Mouse (Mus musculus): Measurements from ENCODE around the gene Rxra. TPM values are rescaled to one million over a fixed set of nuclear protein-coding genes. Genes with fewer than 3 reads are reported as not detected.
A peak's percentile ranks its signal among the peaks of the same experiment; 100 is the strongest.

The Rxra gene
- polyA plus RNA-seq, 1 experiment from 2014 or later = 17.1 TPM

DNA sequence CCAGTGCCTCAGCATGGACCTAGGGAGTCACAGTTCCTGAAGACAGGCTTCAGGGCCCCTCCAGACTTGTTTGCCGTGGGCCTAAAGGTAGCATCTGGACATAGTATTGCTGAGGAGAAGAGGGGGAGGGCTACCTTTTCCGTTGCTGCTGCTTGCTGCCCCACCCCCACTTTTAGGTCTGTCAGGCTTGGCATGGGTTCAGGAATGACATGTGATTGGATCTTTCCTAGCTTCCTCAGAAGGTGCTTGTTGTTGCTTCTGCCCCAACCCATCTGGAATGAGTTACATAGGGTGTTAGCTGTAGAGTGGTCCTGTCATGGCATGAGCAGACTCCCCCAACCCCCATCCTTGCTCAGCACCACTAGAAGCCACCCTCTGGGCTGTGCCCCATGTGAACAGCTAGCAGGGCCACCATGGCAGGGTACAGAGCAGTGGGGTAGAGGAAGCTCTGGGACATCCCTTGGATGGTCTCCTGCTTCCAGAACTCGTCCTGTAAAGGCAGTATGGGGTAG is 34.7 kb downstream of the Rxra start:
- Histone ChIP-seq H3K9ac (0 out of 2 replicates have a peak overlapping the region, but pooled peaks have one; percentile 8), H3K4me1 (peaks cover 63% of the 10 kb centered on the region), H3K4me3 (no peak overlapping the region), H3K9me3 (no peaks in the 10 kb centered on the region), H3K27me3 (no peaks in the 10 kb centered on the region), H3K27ac (peak overlapping the region; percentile 61; the same call in 1 of the 2 replicates), H3K36me3 (peaks cover 7% of the 10 kb centered on the region), H3K4me2 (replicated peaks) (peak overlapping the region; percentile 40)
- ATAC-seq (ENCODE audit: low FRiP score, low read depth) = peak; percentile 58; the same call in 1 of the 2 replicates
- WGBS = 24% methylated on average over 3 of the region's 3 CpGs

DNA sequence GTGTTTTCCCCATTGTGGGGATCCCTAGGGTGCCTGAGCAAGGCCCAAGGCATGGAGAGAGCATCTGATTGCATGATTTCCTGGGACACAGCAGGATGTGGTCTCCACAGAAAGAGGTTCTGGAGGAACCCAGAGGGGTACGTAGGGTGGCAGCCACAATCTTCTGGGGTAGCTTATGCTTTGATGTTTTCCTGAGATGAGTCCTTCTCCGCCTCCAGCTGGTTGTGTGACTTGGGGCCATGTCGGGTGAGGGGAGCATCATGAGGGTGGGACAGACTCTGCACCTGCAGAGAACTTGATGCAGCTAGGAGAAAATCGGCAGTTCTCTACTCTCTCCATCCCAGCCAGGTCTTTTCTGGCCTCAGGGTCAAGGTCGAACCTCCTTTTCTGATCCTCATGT is 36.4 kb downstream of the Rxra start:
- no peak overlapping the region for H3K4me2 ChIP-seq (replicated peaks)
- no peaks in the 10 kb centered on the region for H3K9me3 ChIP-seq
- peaks cover 80% of the 10 kb centered on the region for H3K4me1 ChIP-seq
- H3K27ac ChIP-seq = no peak overlapping the region
- no peak overlapping the region for H3K9ac ChIP-seq
- WGBS = 84% methylated on average over 5 of the region's 5 CpGs
- H3K36me3 ChIP-seq = peaks cover 7% of the 10 kb centered on the region
- ATAC-seq (ENCODE audit: low FRiP score, low read depth) = no peak
- no peaks in the 10 kb centered on the region for H3K27me3 ChIP-seq
- H3K4me3 ChIP-seq = no peak overlapping the region

DNA sequence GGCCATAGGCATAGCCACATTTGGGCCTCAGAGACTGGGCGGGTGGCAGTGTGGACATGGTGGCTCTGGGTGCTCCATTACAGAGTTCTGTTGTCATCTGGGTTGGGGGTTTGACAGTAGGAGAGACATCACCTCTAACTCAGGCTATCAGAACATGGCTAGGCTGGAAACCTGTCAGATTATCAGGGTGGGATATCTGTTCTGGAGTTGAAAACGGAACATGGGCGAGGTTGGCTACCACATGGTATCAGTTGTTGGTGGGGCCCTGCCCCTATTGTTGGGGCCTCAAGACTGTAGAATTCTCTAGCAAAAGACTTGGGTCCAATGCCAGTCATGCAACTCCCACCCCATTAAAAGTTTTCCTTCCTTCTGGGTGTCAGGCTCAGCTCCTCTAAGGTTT is 37.1 kb downstream of the Rxra start:
- WGBS = 94% methylated on average over 3 of the region's 3 CpGs
- no peak overlapping the region for H3K9ac ChIP-seq
- no peaks in the 10 kb centered on the region for H3K27me3 ChIP-seq
- H3K4me2 ChIP-seq (replicated peaks) = no peak overlapping the region
- peaks cover 2% of the 10 kb centered on the region; the same call in 1 of the 2 replicates for H3K36me3 ChIP-seq
- H3K4me3 ChIP-seq = no peak overlapping the region
- H3K9me3 ChIP-seq = no peaks in the 10 kb centered on the region
- peaks cover 87% of the 10 kb centered on the region for H3K4me1 ChIP-seq
- H3K27ac ChIP-seq = no peak overlapping the region
- ATAC-seq (ENCODE audit: low FRiP score, low read depth) = no peak

DNA sequence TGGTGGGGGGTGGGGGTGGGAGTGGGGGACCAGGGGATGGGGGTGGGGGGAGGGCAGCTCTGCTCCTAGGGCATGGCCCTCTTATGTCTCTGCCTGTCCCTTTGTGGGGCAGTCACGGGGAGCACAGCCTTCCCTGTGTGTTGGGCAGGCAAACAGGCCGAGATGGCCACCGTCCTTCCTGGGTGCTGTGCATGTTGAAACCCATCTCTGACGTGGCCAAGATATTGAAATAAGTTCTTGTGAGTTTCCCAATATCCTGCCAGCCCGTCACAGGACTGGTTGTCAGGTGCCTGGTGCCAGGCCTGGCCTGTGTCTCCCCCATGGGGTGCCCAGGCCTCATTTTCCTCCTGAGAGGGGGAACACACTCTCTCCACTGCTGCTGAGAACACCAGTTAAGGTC is 37.9 kb downstream of the Rxra start:
- Histone ChIP-seq H3K36me3 (no peaks in the 10 kb centered on the region), H3K27ac (no peak overlapping the region), H3K9me3 (no peaks in the 10 kb centered on the region), H3K4me2 (replicated peaks) (no peak overlapping the region), H3K4me1 (peaks cover 93% of the 10 kb centered on the region), H3K4me3 (no peak overlapping the region), H3K9ac (no peak overlapping the region), H3K27me3 (no peaks in the 10 kb centered on the region)
- no peak for ATAC-seq (ENCODE audit: low FRiP score, low read depth)
- WGBS = 94% methylated on average over 5 of the region's 5 CpGs

DNA sequence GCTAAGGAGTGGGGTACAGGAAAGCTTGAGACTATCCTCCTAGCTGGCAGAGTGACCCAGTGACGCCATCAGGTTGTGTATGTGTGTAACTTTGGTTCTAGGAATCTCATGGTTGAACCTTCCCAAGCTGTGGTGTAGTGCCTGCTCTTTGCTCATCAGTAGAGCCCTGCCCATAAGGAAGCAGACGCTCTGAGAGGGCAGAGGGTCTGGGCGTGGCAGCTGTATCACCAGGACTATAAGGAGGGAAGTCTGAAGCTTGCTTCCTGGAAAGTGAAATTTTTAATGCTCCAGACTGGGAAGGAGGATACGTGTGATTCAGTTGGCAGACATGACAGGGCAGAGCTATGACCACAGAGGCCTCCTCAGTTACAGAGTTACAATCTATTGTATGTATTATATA is 39.0 kb downstream of the Rxra start:
- 0 out of 2 replicates have a peak overlapping the region, but pooled peaks have one; percentile 31 for H3K9ac ChIP-seq
- no peak overlapping the region for H3K4me3 ChIP-seq
- no peak overlapping the region for H3K27ac ChIP-seq
- no peak for ATAC-seq (ENCODE audit: low FRiP score, low read depth)
- no peaks in the 10 kb centered on the region for H3K36me3 ChIP-seq
- no peaks in the 10 kb centered on the region for H3K9me3 ChIP-seq
- 78% methylated on average over 4 of the region's 4 CpGs for WGBS
- no peak overlapping the region for H3K4me2 ChIP-seq (replicated peaks)
- H3K27me3 ChIP-seq = no peaks in the 10 kb centered on the region
- H3K4me1 ChIP-seq = peaks cover 94% of the 10 kb centered on the region

DNA sequence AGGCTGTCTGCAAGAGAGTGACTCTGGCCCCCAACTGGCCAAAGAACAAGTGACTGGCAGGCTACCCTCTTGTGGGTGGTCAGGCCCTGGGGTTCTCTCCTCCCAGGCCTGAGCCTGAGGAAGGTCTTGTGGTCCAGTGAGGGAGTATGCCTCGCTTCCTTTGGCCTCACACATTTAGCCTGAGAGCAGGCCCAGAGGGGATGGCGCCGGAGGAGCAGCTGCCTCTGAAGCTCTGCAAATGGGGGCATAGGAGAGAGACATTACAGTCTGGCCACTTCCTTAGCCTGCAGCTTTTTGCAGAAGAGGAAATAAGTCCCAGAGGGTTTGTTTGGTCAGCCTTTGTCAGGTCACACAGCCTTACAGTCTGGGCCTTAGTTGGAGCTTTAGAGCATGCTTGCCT is 40.1 kb downstream of the Rxra start:
- Histone ChIP-seq H3K27me3 (no peaks in the 10 kb centered on the region), H3K27ac (peak overlapping the region; percentile 52; the same call in 1 of the 2 replicates), H3K4me3 (no peak overlapping the region), H3K36me3 (no peaks in the 10 kb centered on the region), H3K4me2 (replicated peaks) (no peak overlapping the region), H3K9me3 (no peaks in the 10 kb centered on the region), H3K9ac (no peak overlapping the region), H3K4me1 (peaks cover 93% of the 10 kb centered on the region)
- no peak for ATAC-seq (ENCODE audit: low FRiP score, low read depth)
- 77% methylated on average over 3 of the region's 3 CpGs for WGBS

DNA sequence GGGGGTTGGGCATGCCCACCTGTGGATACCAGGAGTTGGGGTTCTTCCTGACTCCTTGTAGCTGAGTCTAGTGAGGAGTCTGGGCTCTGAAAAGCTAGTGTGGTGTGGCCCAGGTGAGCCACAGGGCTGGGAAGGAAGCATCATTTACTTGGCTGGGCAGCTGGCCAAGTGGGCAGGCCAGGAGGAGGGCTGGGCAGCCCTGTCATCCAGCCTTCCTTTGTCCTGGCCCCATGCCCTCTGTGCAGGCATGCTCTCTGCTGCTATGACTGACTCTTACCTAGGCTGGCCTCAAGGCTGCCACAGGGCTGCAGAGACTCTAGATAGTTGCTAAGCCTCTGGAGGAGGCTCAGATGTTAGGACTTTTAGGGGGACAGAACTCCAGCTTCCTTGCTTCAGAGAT is 42.0 kb downstream of the Rxra start:
- Histone ChIP-seq H3K9ac (no peak overlapping the region), H3K27me3 (no peaks in the 10 kb centered on the region), H3K4me3 (no peak overlapping the region), H3K27ac (peak overlapping the region; percentile 33), H3K4me1 (peaks cover 84% of the 10 kb centered on the region), H3K4me2 (replicated peaks) (no peak overlapping the region; the same call in 1 of the 2 replicates), H3K9me3 (no peaks in the 10 kb centered on the region), H3K36me3 (no peaks in the 10 kb centered on the region)
- no peak for ATAC-seq (ENCODE audit: low FRiP score, low read depth)

DNA sequence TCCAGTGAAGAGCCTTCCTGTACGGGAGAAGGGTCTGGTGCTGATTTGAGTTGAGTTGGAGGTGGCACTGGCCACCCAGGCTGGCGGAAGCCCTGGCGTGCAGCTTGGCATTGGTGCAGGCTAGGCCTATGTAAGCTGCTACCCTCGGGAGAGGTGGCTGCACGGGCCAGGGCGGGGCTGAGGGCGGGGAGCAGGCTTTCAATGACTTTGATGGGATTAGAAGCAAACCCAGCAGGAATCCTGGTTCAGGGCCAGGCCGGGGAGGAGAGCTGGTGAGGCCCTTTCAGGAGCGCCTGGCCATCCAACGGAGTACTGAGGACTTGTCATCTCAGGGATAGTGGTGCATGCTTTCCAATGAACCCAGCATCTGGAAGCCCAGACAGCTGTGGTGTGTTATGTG is 43.4 kb downstream of the Rxra start:
- H3K9me3 ChIP-seq = no peaks in the 10 kb centered on the region
- H3K4me3 ChIP-seq = no peak overlapping the region
- H3K4me1 ChIP-seq = peaks cover 90% of the 10 kb centered on the region
- 34% methylated on average over 10 of the region's 10 CpGs for WGBS
- ATAC-seq (ENCODE audit: low FRiP score, low read depth) = no peak
- H3K36me3 ChIP-seq = no peaks in the 10 kb centered on the region
- H3K27ac ChIP-seq = peak overlapping the region; percentile 33; the same call in 1 of the 2 replicates
- no peak overlapping the region for H3K4me2 ChIP-seq (replicated peaks)
- H3K9ac ChIP-seq = peak overlapping the region; percentile 35; the same call in 1 of the 2 replicates
- H3K27me3 ChIP-seq = no peaks in the 10 kb centered on the region

DNA sequence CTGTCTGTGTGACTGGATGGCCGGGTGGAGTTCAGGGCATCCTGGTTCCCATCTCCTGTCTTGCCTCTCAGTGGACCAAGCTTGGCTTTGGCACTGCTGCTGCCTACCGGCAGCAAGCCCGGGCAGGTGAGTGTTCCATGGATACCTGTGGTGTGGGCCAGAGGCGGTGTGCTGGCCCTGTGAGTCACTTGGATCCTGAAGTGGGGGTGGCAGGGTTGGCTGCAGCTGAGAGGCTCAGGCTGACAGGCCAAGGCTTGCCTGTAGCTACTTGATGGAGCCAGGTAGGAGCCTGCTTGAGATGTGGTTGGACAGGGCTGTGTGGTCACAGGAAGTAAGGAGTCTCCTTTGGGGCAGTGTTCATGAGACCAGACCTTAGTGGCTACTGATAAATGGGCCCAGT is 45.4 kb downstream of the Rxra start:
- H3K9ac ChIP-seq = no peak overlapping the region
- H3K36me3 ChIP-seq = no peaks in the 10 kb centered on the region
- peaks cover 81% of the 10 kb centered on the region for H3K4me1 ChIP-seq
- no peak overlapping the region for H3K4me3 ChIP-seq
- no peak for ATAC-seq (ENCODE audit: low FRiP score, low read depth)
- H3K27me3 ChIP-seq = no peaks in the 10 kb centered on the region
- no peaks in the 10 kb centered on the region for H3K9me3 ChIP-seq
- H3K27ac ChIP-seq = no peak overlapping the region
- 85% methylated on average over 4 of the region's 4 CpGs for WGBS
- H3K4me2 ChIP-seq (replicated peaks) = no peak overlapping the region

DNA sequence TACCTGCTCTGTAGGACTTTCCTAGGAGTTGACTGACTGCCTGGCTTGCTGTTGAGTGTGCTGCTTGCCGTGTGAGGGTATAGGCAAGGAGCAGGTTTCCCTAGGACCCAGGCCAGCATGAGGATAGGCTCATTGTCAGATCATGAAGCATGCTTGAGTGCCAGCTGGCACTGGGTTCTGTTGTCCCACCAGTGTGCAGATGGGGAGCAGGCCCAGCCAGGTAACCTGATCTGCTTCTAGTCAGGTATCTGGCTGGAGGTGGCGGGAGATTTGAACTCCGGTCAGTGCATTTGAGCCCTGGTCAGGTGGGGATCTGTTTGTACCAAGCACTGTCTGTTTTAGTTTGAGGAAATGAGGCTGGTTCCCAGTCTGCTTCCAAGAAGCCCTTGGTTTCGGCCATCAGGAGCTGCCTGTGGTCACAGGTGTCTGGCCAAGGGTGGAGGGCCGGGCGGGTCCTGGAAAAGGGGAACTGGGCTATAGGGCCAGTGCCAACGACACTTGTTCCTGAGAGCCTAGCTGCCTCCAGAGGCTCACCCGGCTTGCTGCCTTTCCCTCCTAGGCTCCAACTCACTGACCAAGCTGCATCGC is 48.6 kb downstream of the Rxra start:
- H3K9ac ChIP-seq = no peak overlapping the region
- peaks cover 76% of the 10 kb centered on the region for H3K4me1 ChIP-seq
- H3K9me3 ChIP-seq = no peaks in the 10 kb centered on the region
- no peak overlapping the region for H3K27ac ChIP-seq
- no peak overlapping the region for H3K4me2 ChIP-seq (replicated peaks)
- 82% methylated on average over 9 of the region's 9 CpGs for WGBS
- H3K27me3 ChIP-seq = no peaks in the 10 kb centered on the region
- H3K4me3 ChIP-seq = no peak overlapping the region
- no peak for ATAC-seq (ENCODE audit: low FRiP score, low read depth)
- no peaks in the 10 kb centered on the region for H3K36me3 ChIP-seq

DNA sequence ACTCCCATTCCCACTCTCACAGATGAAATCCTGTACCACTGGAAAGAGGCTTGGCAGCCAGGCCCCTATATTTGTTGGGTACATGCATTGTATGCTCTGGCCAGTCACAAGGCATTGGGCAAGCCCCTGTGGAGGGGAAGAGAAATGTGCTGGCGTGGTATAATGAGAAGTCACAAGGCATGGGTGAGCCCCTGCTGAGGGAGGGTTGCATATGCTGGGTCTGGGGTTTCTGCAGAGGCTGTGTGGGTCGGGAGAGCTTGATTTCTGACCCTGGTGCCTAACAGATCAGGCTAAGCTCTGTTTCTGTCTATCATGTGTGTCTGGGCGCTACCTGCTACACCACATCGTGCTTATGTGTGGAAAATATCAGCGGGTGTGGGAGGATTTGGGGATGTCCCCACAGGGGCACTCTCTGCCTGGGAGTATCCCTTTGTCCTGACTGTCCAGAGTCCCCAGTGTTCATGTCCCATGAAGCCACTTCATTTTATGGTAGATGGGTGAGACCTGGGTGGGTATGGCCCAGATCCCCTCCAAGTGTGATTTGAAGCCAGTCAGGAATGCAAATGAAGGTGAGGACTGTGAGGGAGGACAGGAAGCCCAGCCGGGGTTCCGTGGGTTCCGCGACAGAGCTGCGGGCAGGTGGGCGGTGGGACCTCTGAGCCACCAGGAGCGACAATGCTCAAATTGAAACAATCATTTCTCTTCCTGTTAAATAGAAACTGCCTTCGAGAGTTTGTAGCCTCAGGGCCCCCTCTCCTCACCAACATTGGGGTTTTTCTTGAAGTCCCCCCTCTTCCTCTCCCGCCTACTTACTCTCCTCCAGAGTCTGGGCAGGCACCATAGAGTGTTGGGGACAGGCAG is 52.0 kb downstream of the Rxra start:
- Histone ChIP-seq H3K4me1 (peaks cover 79% of the 10 kb centered on the region), H3K9me3 (no peaks in the 10 kb centered on the region), H3K27ac (no peak overlapping the region; the same call in 1 of the 2 replicates), H3K4me2 (replicated peaks) (no peak overlapping the region), H3K36me3 (no peaks in the 10 kb centered on the region), H3K27me3 (no peaks in the 10 kb centered on the region), H3K9ac (peak overlapping the region; percentile 31; the same call in 1 of the 2 replicates), H3K4me3 (no peak overlapping the region)
- ATAC-seq (ENCODE audit: low FRiP score, low read depth) = no peak
- 68% methylated on average over 14 of the region's 14 CpGs for WGBS

DNA sequence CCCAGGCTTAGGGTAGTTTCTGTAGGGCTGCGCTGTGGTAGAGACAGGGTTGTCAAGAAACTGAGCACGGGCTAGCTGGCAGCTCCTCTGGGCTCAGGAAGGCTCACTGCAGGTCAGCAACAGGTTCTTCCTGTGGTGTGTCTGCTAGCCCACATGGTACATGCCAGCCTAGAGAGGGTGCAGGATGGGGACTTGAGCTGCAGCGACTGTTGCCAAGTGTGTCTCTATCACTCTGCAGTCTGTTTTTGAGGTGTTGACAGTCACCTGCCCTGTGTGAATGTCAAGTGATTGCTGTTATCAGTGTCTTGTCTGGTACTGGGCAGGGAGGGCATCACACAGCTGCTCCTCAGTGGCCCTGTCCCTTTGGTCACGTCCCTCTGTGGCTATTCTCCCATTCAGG is 52.8 kb downstream of the Rxra start:
- Histone ChIP-seq H3K36me3 (no peaks in the 10 kb centered on the region), H3K9ac (no peak overlapping the region), H3K4me1 (peaks cover 79% of the 10 kb centered on the region), H3K4me3 (no peak overlapping the region), H3K27me3 (no peaks in the 10 kb centered on the region), H3K4me2 (replicated peaks) (no peak overlapping the region), H3K9me3 (no peaks in the 10 kb centered on the region), H3K27ac (0 out of 2 replicates have a peak overlapping the region, but pooled peaks have one; percentile 1)
- no peak for ATAC-seq (ENCODE audit: low FRiP score, low read depth)
- WGBS = 73% methylated on average over 4 of the region's 4 CpGs

Measured in limb, embryonic 13.5 days (tissue).